Mouse (Mus musculus): ENCODE results near the gene Zmynd8. TPM values are rescaled to one million over a fixed set of nuclear protein-coding genes. Genes with fewer than 3 reads are reported as not detected.

Gene Zmynd8
- total RNA-seq, 2 experiments from 2014 or later: 160 to 162 TPM

- intact Hi-C loops (cut with DNase I): no loop called here
- DNase-seq (ENCODE audit: low spot score in 2 of 2): no peak
These were observed 32.4 kb downstream of the Zmynd8 start for GRCm38 (mm10) chr2:165866412-165866811.

DNA sequence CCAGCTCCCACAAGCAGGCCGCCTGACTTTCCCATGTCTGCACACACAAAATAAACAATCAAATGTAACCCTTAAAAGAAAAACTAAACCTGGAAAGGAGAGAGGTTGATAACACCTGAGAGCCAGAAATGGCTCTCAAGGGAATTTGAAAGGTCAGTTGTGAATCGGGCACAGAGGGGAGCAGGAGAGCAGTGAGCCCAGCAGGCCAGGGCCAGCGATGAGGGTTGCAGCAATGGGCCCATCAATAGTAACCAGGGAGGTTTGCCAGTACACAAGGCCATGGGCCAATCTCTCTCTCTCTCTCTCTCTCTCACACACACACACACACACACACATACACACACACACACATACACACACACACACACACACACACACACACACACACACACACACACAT, 34.0 kb downstream of the Zmynd8 start:
- intact Hi-C loops (cut with DNase I): no loop called here
- DNase-seq (ENCODE audit: low spot score in 2 of 2): no peak

DNA sequence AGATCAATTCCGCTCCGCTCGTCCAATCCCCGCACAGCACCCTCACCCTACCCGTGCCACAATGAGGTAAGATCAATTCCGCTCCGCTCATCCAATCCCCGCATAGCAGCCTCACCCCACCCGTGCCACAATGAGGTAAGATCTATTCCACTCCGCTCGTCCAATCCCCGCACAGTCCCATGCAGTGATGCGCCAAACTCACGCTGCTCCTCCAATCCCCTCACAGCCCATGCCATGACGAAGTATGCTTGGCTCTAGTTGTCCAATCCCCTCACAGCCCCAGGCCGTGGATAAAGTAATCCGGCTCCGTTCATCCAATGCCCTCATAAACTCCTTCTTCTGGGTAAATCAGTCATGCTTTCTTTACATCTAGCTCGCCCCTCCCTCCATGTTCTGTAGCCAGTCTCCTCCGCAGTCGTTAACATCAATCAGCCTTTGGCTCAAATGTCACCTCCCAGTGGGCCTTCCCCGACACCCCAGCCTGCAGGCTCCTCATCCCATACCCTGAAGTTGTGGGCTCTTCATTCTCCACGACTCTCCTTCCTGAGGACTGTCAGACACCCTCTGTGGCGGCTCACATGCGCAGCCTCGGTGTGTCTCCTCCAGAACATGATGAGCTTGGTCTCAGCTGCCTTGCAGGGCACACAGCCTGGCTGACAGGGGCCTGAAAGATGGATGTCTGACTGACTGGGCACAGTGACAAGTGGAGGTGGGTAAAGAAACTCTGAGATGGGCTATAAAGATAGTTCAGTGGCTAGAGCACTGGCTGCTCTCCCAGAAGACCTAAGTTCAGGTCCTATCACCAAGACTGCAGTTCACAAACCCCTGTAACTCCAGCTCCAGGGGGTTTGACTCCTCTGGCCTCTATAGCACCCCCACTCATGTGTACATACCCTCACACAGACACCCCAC, 36.9 kb downstream of the Zmynd8 start:
- no peak for DNase-seq (ENCODE audit: low spot score in 2 of 2)
- intact Hi-C loops (cut with DNase I): no loop called here

- DNase-seq (ENCODE audit: low spot score in 2 of 2): no peak
- intact Hi-C loops (cut with DNase I): no loop called here
These were observed 37.7 kb downstream of the Zmynd8 start for GRCm38 (mm10) chr2:165860962-165861682.

DNA sequence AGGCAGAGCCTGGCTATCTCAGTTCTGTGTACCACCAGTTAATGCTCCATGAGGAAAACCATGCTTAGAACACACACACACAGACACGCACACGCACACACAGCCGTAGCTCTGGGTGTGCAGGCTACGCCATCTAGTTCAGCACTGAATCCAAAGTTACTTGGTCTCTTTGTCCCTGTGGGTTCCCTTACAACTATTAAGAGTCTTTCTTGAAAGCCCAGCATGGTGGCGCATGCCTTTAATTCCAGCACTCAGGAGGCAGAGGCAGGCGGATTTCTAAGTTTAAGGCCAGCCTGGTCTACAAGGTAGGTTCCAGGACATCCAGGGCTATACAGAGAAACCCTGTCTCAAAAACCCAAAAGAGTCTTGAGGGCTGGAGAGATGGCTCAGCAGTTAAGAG, 38.4 kb downstream of the Zmynd8 start:
- no peak for DNase-seq (ENCODE audit: low spot score in 2 of 2)
- intact Hi-C loops (cut with DNase I): no loop called here

DNA sequence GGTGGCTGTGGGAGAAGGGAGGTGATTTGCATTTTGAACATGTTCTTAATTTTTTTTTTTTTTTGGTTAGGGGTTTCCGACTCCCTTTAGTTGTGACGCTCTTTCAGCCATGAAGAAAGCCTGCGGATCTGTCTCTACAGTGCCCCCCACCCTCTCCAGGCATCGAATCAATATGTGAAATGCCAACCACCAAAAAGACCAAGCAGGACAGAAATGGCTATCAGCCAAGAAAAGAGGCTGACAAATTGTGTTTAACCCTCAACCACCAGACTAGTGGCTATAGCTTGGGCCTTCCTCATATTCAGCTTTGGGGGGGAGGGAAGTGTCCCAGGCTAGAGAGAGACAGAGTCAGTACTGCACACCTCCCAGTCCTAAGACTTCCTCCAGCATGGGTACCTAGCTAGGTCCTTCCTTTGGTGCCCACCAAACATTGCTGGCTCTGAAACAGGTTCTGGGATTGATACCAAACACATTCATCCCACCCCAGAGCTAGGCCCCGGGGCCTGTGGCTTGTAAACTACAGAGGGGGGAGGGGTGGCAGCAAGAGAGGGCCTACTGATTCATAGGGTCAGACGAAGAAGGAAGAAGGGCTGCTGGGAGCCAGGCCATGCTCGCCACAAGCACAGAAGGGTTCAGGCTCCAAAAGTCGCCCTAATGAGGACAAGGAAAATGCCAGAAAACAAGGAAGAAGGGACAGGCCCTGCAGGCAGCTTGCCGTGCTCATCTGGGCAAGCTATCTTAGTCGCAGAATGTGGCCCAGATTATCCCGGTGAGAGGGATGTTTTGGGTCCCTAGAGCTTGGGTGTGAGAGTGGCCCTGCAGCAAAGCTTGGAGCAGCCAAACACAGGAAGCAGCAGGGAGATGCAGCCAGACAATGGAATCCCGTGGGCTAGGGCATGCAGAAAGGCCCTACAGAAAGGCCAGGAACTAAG, 40.1 kb downstream of the Zmynd8 start:
- intact Hi-C loops (cut with DNase I): no loop called here
- no peak for DNase-seq (ENCODE audit: low spot score in 2 of 2)

- DNase-seq (ENCODE audit: low spot score in 2 of 2): no peak
These were observed 40.9 kb downstream of the Zmynd8 start for GRCm38 (mm10) chr2:165857841-165858426.

DNA sequence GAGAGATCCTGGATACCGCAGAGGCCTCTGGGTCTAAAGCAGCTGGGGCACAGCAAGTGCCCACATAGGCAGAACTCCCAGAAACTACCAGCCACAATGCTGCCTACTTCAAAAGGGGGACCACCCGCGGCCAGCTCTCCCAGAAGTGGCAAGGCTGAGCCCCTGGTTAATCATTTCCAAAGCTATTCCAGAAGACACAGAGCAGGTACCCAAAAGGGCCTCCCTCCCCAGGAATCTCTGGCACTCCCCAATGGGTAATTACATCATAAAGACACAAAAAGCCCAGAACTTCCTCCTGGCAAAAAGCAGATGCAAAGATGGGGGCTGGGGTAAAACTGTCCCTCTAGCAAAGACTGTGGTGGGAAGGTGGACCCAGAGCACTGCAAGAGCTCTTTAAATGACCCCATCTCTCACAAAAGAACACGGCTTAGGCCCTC, 41.4 kb downstream of the Zmynd8 start:
- intact Hi-C loops (cut with DNase I): loop anchor here (1.0 kb wide), 1 partner anchor 38 kb away; no protein-coding TSS in a partner anchor
- no peak for DNase-seq (ENCODE audit: low spot score in 2 of 2)

More at GRCm38 (mm10) chr2:165857841-165858426, 40.9 kb downstream of the Zmynd8 start:
- intact Hi-C loops (cut with DNase I): loop anchor here (1.0 kb wide), 1 partner anchor 39 kb away; no protein-coding TSS in a partner anchor

GRCm38 (mm10) chr2:165856611-165857200, 42.1 kb downstream of the Zmynd8 start:
- no peak for DNase-seq (ENCODE audit: low spot score in 2 of 2)
- intact Hi-C loops (cut with DNase I): loop anchor here (1.0 kb wide), 2 partner anchors 27 to 37 kb away; no protein-coding TSS in a partner anchor

DNA sequence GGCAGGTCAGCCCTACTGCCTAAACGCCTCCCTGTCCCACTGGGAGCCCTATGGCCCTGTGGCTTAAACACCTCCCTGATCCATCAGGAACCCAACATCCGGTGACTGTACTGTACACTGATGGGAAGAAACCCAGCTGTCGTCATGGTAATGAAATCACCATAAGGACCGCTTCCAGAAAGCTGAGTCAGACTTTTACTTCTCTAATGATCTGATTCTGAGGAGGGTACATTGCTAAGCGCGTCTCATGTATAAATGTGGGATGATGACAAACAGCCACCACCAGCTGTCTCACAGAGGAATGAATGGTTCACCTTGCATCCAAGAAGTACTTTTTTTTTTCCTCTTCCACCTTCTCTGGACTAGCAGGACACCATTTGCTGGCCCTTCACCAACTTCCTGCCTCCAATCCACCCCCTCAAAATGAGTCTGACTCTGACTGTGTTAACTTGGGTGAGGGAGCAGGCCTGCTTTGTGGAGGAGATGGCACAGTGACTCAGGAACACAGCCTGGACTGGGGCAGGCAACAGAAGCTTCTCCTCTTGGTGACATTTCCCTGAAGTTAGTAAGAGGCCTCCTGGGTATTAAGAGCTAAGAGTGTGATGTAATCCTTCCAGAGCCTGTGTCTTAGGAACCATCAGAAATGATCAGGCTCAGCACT, 43.0 kb downstream of the Zmynd8 start:
- intact Hi-C loops (cut with DNase I): loop anchor here (1.0 kb wide), 1 partner anchor 28 kb away; no protein-coding TSS in a partner anchor

GRCm38 (mm10) chr2:165854207-165854968, 44.4 kb downstream of the Zmynd8 start:
- DNase-seq (ENCODE audit: low spot score in 2 of 2): no peak
- intact Hi-C loops (cut with DNase I): no loop called here

More for the DNA sequence above, 43.0 kb downstream of the Zmynd8 start:
- DNase-seq (ENCODE audit: low spot score in 2 of 2): peak; percentile 68 to 93

DNA sequence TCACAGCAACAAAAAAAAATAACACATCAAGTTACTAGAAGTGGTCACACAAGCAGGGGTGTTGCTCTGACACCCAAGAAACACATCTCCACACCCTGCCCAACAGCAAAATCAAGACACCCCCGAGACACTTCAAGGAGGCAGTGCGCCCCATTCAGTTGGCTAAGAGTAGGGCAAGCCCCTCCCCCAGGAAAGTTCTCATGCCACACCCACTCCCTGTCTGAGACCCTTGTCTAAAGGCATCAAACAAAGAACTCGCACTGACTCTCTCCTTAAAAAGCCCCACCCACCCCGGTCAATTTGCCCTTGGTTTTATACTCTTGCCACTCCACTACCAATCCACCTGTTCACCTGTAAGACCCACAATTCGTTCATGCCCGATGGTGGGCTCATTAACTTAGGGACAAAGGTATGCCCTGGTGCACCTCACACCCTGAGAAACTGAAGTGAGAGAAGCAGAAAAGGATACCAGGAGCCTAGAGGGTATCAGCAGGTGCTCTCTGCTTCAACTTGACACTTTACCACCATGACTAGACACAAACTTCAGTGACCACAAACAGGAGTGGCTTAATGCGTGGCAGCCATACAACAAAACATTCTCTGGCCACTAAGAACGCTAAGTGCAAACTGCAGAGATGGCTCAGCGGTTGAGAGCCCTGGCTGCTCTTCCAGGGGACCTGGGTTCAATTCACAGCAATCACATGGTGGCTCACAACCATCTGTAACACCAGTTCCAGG, 45.8 kb downstream of the Zmynd8 start:
- intact Hi-C loops (cut with DNase I): no loop called here
- DNase-seq (ENCODE audit: low spot score in 2 of 2): no peak

GRCm38 (mm10) chr2:165852453-165852852, 46.4 kb downstream of the Zmynd8 start:
- intact Hi-C loops (cut with DNase I): no loop called here
- DNase-seq (ENCODE audit: low spot score in 2 of 2): no peak

- peak in 1 of 2 experiments; percentile 57 for DNase-seq (ENCODE audit: low spot score in 2 of 2)
- intact Hi-C loops (cut with DNase I): no loop called here
These were observed 46.9 kb downstream of the Zmynd8 start for GRCm38 (mm10) chr2:165851811-165852415.

DNA sequence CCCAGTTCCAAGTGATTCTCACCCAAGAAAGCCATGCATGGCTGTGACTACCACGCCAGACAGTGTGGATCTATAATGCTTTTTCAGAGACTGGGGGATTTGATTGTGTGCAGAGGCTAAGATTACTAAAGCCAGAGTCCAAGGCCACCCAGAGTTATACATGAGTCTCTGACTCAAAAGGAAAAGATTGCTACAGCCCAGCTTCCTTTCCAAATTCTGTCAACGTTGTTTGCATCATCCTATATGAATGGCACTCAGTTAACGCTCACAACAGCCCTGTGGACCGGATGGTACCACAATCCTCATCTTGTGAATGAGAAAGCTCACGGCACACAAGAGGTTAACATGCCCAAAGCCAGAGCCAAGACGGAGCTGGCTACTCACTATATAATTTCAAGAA, 48.0 kb downstream of the Zmynd8 start:
- intact Hi-C loops (cut with DNase I): no loop called here

DNA sequence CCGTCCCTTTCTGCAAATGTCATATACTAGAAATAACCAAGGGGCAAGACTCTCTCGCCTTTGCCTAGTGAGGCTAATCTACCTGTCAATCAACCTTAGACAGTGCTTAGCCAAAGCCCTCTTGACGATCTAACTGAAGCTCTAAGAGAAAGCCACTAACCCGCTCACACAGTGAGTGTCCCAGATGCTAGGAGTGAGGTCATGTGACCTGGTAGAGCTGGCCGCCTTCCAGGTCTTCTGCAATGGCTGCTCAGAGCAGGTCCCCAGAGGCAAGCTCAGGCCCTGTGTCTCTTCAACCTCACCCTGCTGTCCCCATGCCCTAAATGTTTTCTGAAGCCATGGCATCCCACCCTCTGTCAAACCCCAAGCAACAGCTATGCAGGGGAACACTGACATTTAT, 49.7 kb downstream of the Zmynd8 start:
- intact Hi-C loops (cut with DNase I): no loop called here
- peak; percentile 71 to 75 for DNase-seq (ENCODE audit: low spot score in 2 of 2)

More for the DNA sequence above, 48.0 kb downstream of the Zmynd8 start:
- no peak for DNase-seq (ENCODE audit: low spot score in 2 of 2)
